8 mouse cellular contexts compared by ENCODE assay signal in genomic region chr6:31399566-31399965, GRCm38 (mm10). TPM values are rescaled to one million over a fixed set of nuclear protein-coding genes. Genes with fewer than 3 reads are reported as not detected.
DNase-seq lines count a peak whose midpoint lies in the region; ATAC-seq and TF ChIP-seq lines count a peak whose summit lies in the region.

No protein-coding gene starts in this region.

- H3K4me2 ChIP-seq in CH12.LX (ENCODE audit: insufficient read depth, low read depth, poor library complexity, severe bottlenecking) (peak overlapping the region; percentile 91), myocyte (ENCODE audit: low read depth) (peak overlapping the region; percentile 80)
- peak overlapping the region; percentile 83 for H3K4me2 ChIP-seq in embryonic facial prominence, embryonic 15.5 days (replicated peaks)
- peak overlapping the region; percentile 67 for H3K4me2 ChIP-seq in hindbrain, embryonic 15.5 days
- peak overlapping the region; percentile 73 for H3K4me2 ChIP-seq in liver, embryonic 11.5 days

- no peak for TF ChIP-seq RAD21 in CH12.LX (IDR thresholded peaks at IDR 0.05; ENCODE audit: low read depth, low read length)

- no peak for ATAC-seq in embryonic facial prominence, embryonic 15.5 days (ENCODE audit: insufficient number of reproducible peaks, low FRiP score, low TSS enrichment, low read depth)
- ATAC-seq in hindbrain, embryonic 15.5 days (ENCODE audit: low FRiP score, low read depth) = no peak
- ATAC-seq in liver, embryonic 11.5 days (replicated peaks; ENCODE audit: low FRiP score) = 0 out of 2 replicates have a peak, but pooled peaks have one; percentile 29

- H3K4me1 ChIP-seq in CH12.LX (ENCODE audit: control insufficient read depth in 1 of 2, insufficient read depth in 2 of 2) = peaks cover 4 to 27% of the 10 kb centered on the region in 2 experiments; a peak in 3 of 4 replicates
- H3K4me1 ChIP-seq in embryonic facial prominence, embryonic 15.5 days = peaks cover 34% of the 10 kb centered on the region
- H3K4me1 ChIP-seq in hindbrain, embryonic 15.5 days (replicated peaks) = peaks cover 45% of the 10 kb centered on the region
- H3K4me1 ChIP-seq in liver, embryonic 11.5 days (replicated peaks; ENCODE audit: control insufficient read depth, insufficient read depth, low read length) = peaks cover 49% of the 10 kb centered on the region

- in situ Hi-C loops in CH12.LX (cut with MboI; ENCODE audit: low pct_ligation_motif_present, low pct_unique_long_range_greater_than_20kb, low sequenced_read_pairs) = loop anchor here (25.0 kb wide), 1 partner anchor 187 kb away; no protein-coding TSS in a partner anchor

- H3K27me3 ChIP-seq in CH12.LX (replicated peaks) (no peaks in the 10 kb centered on the region), myocyte (ENCODE audit: control insufficient read depth, insufficient read depth, insufficient read length) (no peaks in the 10 kb centered on the region)
- no peaks in the 10 kb centered on the region for H3K27me3 ChIP-seq in embryonic facial prominence, embryonic 15.5 days
- no peaks in the 10 kb centered on the region for H3K27me3 ChIP-seq in hindbrain, embryonic 15.5 days
- no peaks in the 10 kb centered on the region for H3K27me3 ChIP-seq in liver, embryonic 11.5 days (replicated peaks; ENCODE audit: control insufficient read depth, insufficient read depth, low read length)

- no peak overlapping the region for H3K27ac ChIP-seq in CH12.LX (ENCODE audit: insufficient read depth, low read depth)
- peak overlapping the region; percentile 94; the same call in 1 of the 2 replicates for H3K27ac ChIP-seq in embryonic facial prominence, embryonic 15.5 days (replicated peaks)
- H3K27ac ChIP-seq in hindbrain, embryonic 15.5 days (replicated peaks) = peak overlapping the region; percentile 95
- H3K27ac ChIP-seq in liver, embryonic 11.5 days (ENCODE audit: low read depth, low read length) = peak overlapping the region; percentile 92

- WGBS in embryonic facial prominence, embryonic 15.5 days = 1% methylated on average over 13 of the region's 13 CpGs
- WGBS in hindbrain, embryonic 15.5 days = 2% methylated on average over 13 of the region's 13 CpGs
- 2% methylated on average over 13 of the region's 13 CpGs for WGBS in liver, embryonic 11.5 days

- TF ChIP-seq CTCF in CH12.LX (conservative IDR thresholded peaks at IDR 0.05 in 1 of 2, IDR thresholded peaks at IDR 0.05 in 1 of 2; ENCODE audit: low read depth in 2 of 2, low read length in 2 of 2) = no peak

- H3K79me2 ChIP-seq in CH12.LX (replicated peaks; ENCODE audit: control insufficient read depth, extremely low read depth, insufficient read depth, poor library complexity, severe bottlenecking) = peaks cover 41% of the 10 kb centered on the region
- H3K79me2 ChIP-seq in myocyte (ENCODE audit: control insufficient read depth, insufficient read depth) = peaks cover 65% of the 10 kb centered on the region

- H3K9ac ChIP-seq in CH12.LX (ENCODE audit: insufficient read depth, low read depth) = peak overlapping the region; percentile 94
- H3K9ac ChIP-seq in embryonic facial prominence, embryonic 15.5 days = peak overlapping the region; percentile 94
- peak overlapping the region; percentile 95 for H3K9ac ChIP-seq in hindbrain, embryonic 15.5 days
- H3K9ac ChIP-seq in liver, embryonic 11.5 days (ENCODE audit: low read depth, low read length) = peak overlapping the region; percentile 98

- H3K9me3 ChIP-seq in CH12.LX (replicated peaks; ENCODE audit: low read length) = peaks cover 2% of the 10 kb centered on the region
- no peaks in the 10 kb centered on the region for H3K9me3 ChIP-seq in embryonic facial prominence, embryonic 15.5 days (replicated peaks)
- no peaks in the 10 kb centered on the region for H3K9me3 ChIP-seq in hindbrain, embryonic 15.5 days
- no peaks in the 10 kb centered on the region for H3K9me3 ChIP-seq in liver, embryonic 11.5 days (ENCODE audit: control insufficient read depth, low read length)

- H3K36me3 ChIP-seq in CH12.LX (replicated peaks in 1 of 2; ENCODE audit: control insufficient read depth in 1 of 2, insufficient read depth in 1 of 2, low read length in 1 of 2) (peaks cover 0 to 3% of the 10 kb centered on the region in 2 experiments), myocyte (ENCODE audit: control insufficient read depth, insufficient read depth) (no peaks in the 10 kb centered on the region)
- H3K36me3 ChIP-seq in embryonic facial prominence, embryonic 15.5 days = no peaks in the 10 kb centered on the region
- H3K36me3 ChIP-seq in hindbrain, embryonic 15.5 days = no peaks in the 10 kb centered on the region
- no peaks in the 10 kb centered on the region for H3K36me3 ChIP-seq in liver, embryonic 11.5 days (ENCODE audit: control insufficient read depth, insufficient read depth, low read length)

- TF ChIP-seq EP300 in CH12.LX (IDR thresholded peaks at IDR 0.05; ENCODE audit: low read length) = no peak

- no peak for TF ChIP-seq POLR2A in CH12.LX (IDR thresholded peaks at IDR 0.05; ENCODE audit: low read depth, low read length)
- TF ChIP-seq POLR2A in myocyte (IDR thresholded peaks at IDR 0.05; ENCODE audit: insufficient read length, low read depth) = no peak

- dilution Hi-C loops in CH12.LX (cut with MboI; ENCODE audit: extremely low pct_ligation_motif_present, extremely low pct_unique_long_range_greater_than_20kb, low sequenced_read_pairs) = no loop called here

- no peak for DNase-seq in CH12.LX (ENCODE audit: extremely low read depth)
- peak; percentile 70 for DNase-seq in adrenal gland, adult 2 months
- peak; percentile 50 for DNase-seq in liver, embryonic 11.5 days (ENCODE audit: low spot score)
- no peak for DNase-seq in right cerebral cortex, postnatal 4 days
- no peak for DNase-seq in layer of hippocampus, adult 9-11 months

- peak overlapping the region; percentile 63 for H3ac ChIP-seq in myocyte (ENCODE audit: control insufficient read depth, insufficient read length)

- H3K4me3 ChIP-seq in CH12.LX (replicated peaks in 1 of 3; ENCODE audit: low read depth in 2 of 3, low read length in 2 of 3, poor library complexity in 1 of 3) = peak overlapping the region; percentile 80 to 86 (median 86)
- peak overlapping the region; percentile 95 for H3K4me3 ChIP-seq in embryonic facial prominence, embryonic 15.5 days (replicated peaks)
- peak overlapping the region; percentile 82 for H3K4me3 ChIP-seq in hindbrain, embryonic 15.5 days
- H3K4me3 ChIP-seq in liver, embryonic 11.5 days (ENCODE audit: low read depth, low read length) = peak overlapping the region; percentile 96
- peak overlapping the region; percentile 63 for H3K4me3 ChIP-seq in myocyte

TF ChIP-seq in CH12.LX, 34 proteins besides CTCF, POLR2A, EP300 and RAD21:
- TF ChIP-seq PAX5 (IDR thresholded peaks at IDR 0.05; ENCODE audit: low read length) (no peak), MXI1 (IDR thresholded peaks at IDR 0.05; ENCODE audit: low read depth, low read length) (no peak), USF2 (conservative IDR thresholded peaks at IDR 0.05; ENCODE audit: low read depth, low read length) (no peak), TCF12 (IDR thresholded peaks at IDR 0.05; ENCODE audit: low read depth, low read length) (no peak)
TF ChIP-seq in CH12.LX: peak in this region for 0.

TF ChIP-seq in myocyte, 11 proteins besides CTCF, POLR2A, EP300 and RAD21:
- TF ChIP-seq MYOD1 (IDR thresholded peaks at IDR 0.05; ENCODE audit: control insufficient read depth in 1 of 3, insufficient read length in 2 of 3, low read depth in 2 of 3) (peak in 1 of 3 experiments; percentile 30), SRF (IDR thresholded peaks at IDR 0.05; ENCODE audit: control insufficient read depth, insufficient read length, low read depth) (no peak)

RNA-seq across cellular contexts. Expression of gene Mkln1, which starts 1.0 kb away (rescaled TPM):
- total RNA-seq in CH12.LX (2012; rRNA removed) = 79.6 and 86.2 TPM in 2 replicates
- total RNA-seq in CH12.LX (2014; rRNA removed) = 127 and 142 TPM in 2 replicates
- 105 and 115 TPM in 2 replicates for polyA plus RNA-seq in CH12.LX (2012; ENCODE audit: insufficient read length, low read depth)
- 100 to 1,000 TPM; 155 to 192 TPM for total RNA-seq in adrenal gland, adult 2 months (2021)
- polyA plus RNA-seq in adrenal gland, adult 2 months (2012; rRNA removed) = 15.6 and 34.5 TPM in 2 replicates
- polyA plus RNA-seq in embryonic facial prominence, embryonic 15.5 days (2015; fragmentation: Nextera tagmentation; extraction: Ambion mirVana) = 167 and 175 TPM in 2 replicates
- polyA plus RNA-seq in hindbrain, embryonic 15.5 days (2015; fragmentation: Nextera tagmentation; extraction: Ambion mirVana) = 120 and 129 TPM in 2 replicates
- polyA plus RNA-seq in liver, embryonic 11.5 days (2014; fragmentation: Nextera tagmentation; extraction: Ambion mirVana) = 196 and 222 TPM in 2 replicates
- 67.4 TPM for polyA plus RNA-seq in myocyte (2012; fragmentation: generic; extraction: Trizol)

Comparison
In these comparisons a context has a peak if more than half of its experiments do, and no peak if none do; other contexts are left out.
1. DNase-seq: peak in adrenal gland, adult 2 months (single experiment) and liver, embryonic 11.5 days (single experiment); none in CH12.LX (single experiment), right cerebral cortex, postnatal 4 days (single experiment) and layer of hippocampus, adult 9-11 months (single experiment).
2. Peak in every context shown above with its lines, with median percentiles within 50 percentile points of each other: H3K4me2 ChIP-seq, H3K4me3 ChIP-seq and H3K9ac ChIP-seq.